Mouse (Mus musculus): ENCODE data around the gene Magi1.

DNA sequence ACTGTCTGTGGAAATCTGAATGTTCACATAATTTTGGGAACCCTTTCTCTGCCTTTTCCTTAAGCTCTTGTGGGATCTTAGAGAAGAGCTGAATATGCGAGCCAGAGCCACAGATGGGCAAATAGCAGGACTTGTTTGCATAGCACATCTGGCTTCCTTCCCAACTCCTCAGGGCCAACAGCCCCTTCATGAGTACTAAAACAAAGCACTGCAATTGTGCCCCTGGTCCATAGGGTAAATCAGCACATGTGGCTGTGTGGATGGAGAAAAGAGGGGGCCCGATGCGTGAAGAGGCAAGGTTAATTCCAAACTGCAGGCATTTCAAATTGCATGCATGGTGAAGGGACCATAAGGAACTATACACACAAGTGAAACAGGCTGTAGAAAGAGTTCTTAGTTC, 180.1 kb downstream of the Magi1 start:
- TF ChIP-seq CTCF (conservative IDR thresholded peaks at IDR 0.05 in 1 of 2, IDR thresholded peaks at IDR 0.05 in 1 of 2; ENCODE audit: low read depth in 2 of 2, low read length in 2 of 2) (no peak), PAX5 (IDR thresholded peaks at IDR 0.05; ENCODE audit: low read length) (no peak), GABPA (IDR thresholded peaks at IDR 0.05; ENCODE audit: insufficient replicate concordance, low read depth, low read length) (no peak), POLR2A (IDR thresholded peaks at IDR 0.05; ENCODE audit: low read depth, low read length) (no peak), MAX (IDR thresholded peaks at IDR 0.05; ENCODE audit: low read length) (no peak), ZC3H11A (IDR thresholded peaks at IDR 0.05; ENCODE audit: low read depth, low read length) (no peak), HCFC1 (IDR thresholded peaks at IDR 0.05; ENCODE audit: low read depth, low read length) (no peak), CHD1 (IDR thresholded peaks at IDR 0.05; ENCODE audit: low read depth, low read length) (no peak)

Data from CH12.LX (cell line).